Mouse (Mus musculus): ENCODE data around the gene Ccdc18. TPM values are rescaled to one million over a fixed set of nuclear protein-coding genes. Genes with fewer than 3 reads are reported as not detected.

Ccdc18 gene
- polyA plus RNA-seq, 1 experiment from 2014 or later, result 6.7 TPM

GRCm38 (mm10) chr5:108160796-108161195, 28.1 kb downstream of the Ccdc18 start:
- Histone ChIP-seq H3K27ac (ENCODE audit: poor library complexity, severe bottlenecking) (no peak overlapping the region), H3K4me2 (no peak overlapping the region), H3K9me3 (replicated peaks) (no peaks in the 10 kb centered on the region), H3K4me1 (replicated peaks) (no peaks in the 10 kb centered on the region), H3K9ac (no peak overlapping the region), H3K27me3 (replicated peaks) (no peaks in the 10 kb centered on the region), H3K36me3 (no peaks in the 10 kb centered on the region), H3K4me3 (no peak overlapping the region)
- ATAC-seq (ENCODE audit: insufficient number of reproducible peaks, low FRiP score), result no peak
- WGBS, result 84% methylated on average over 2 of the region's 2 CpGs

GRCm38 (mm10) chr5:108163695-108164094, 31.0 kb downstream of the Ccdc18 start:
- no peaks in the 10 kb centered on the region for H3K4me1 ChIP-seq (replicated peaks)
- no peak overlapping the region for H3K4me2 ChIP-seq
- WGBS, result 10% methylated on average over 1 of the region's 1 CpGs
- no peak overlapping the region for H3K27ac ChIP-seq (ENCODE audit: poor library complexity, severe bottlenecking)
- H3K36me3 ChIP-seq, result no peaks in the 10 kb centered on the region
- ATAC-seq (ENCODE audit: insufficient number of reproducible peaks, low FRiP score), result no peak
- H3K9me3 ChIP-seq (replicated peaks), result no peaks in the 10 kb centered on the region
- H3K4me3 ChIP-seq, result no peak overlapping the region
- H3K9ac ChIP-seq, result no peak overlapping the region
- H3K27me3 ChIP-seq (replicated peaks), result no peaks in the 10 kb centered on the region

GRCm38 (mm10) chr5:108184050-108184449, 51.4 kb downstream of the Ccdc18 start:
- no peak for ATAC-seq (ENCODE audit: insufficient number of reproducible peaks, low FRiP score)

GRCm38 (mm10) chr5:108188967-108189366, 56.3 kb downstream of the Ccdc18 start:
- no peak for ATAC-seq (ENCODE audit: insufficient number of reproducible peaks, low FRiP score)
- no peak overlapping the region for H3K9ac ChIP-seq
- H3K36me3 ChIP-seq, result no peaks in the 10 kb centered on the region
- H3K4me3 ChIP-seq, result no peak overlapping the region
- no peaks in the 10 kb centered on the region for H3K9me3 ChIP-seq (replicated peaks)
- no peak overlapping the region for H3K4me2 ChIP-seq
- no peaks in the 10 kb centered on the region for H3K4me1 ChIP-seq (replicated peaks)
- no peaks in the 10 kb centered on the region for H3K27me3 ChIP-seq (replicated peaks)
- no peak overlapping the region for H3K27ac ChIP-seq (ENCODE audit: poor library complexity, severe bottlenecking)

More at GRCm38 (mm10) chr5:108184050-108184449, 51.4 kb downstream of the Ccdc18 start:
- H3K27ac ChIP-seq (ENCODE audit: poor library complexity, severe bottlenecking), result no peak overlapping the region
- H3K9me3 ChIP-seq (replicated peaks), result no peaks in the 10 kb centered on the region
- H3K27me3 ChIP-seq (replicated peaks), result no peaks in the 10 kb centered on the region
- no peaks in the 10 kb centered on the region for H3K36me3 ChIP-seq
- WGBS, result 68% methylated on average over 2 of the region's 2 CpGs
- no peak overlapping the region for H3K4me3 ChIP-seq
- H3K9ac ChIP-seq, result no peak overlapping the region
- H3K4me2 ChIP-seq, result no peak overlapping the region
- H3K4me1 ChIP-seq (replicated peaks), result no peaks in the 10 kb centered on the region

GRCm38 (mm10) chr5:108206008-108206407, 73.3 kb downstream of the Ccdc18 start:
- H3K9ac ChIP-seq, result no peak overlapping the region
- no peak for ATAC-seq (ENCODE audit: insufficient number of reproducible peaks, low FRiP score)
- 0 out of 2 replicates have a peak, but pooled peaks cover 2% of the 10 kb centered on the region for H3K36me3 ChIP-seq
- no peak overlapping the region for H3K27ac ChIP-seq (ENCODE audit: poor library complexity, severe bottlenecking)
- no peaks in the 10 kb centered on the region for H3K4me1 ChIP-seq (replicated peaks)
- no peak overlapping the region for H3K4me2 ChIP-seq
- no peaks in the 10 kb centered on the region for H3K27me3 ChIP-seq (replicated peaks)
- no peaks in the 10 kb centered on the region for H3K9me3 ChIP-seq (replicated peaks)
- H3K4me3 ChIP-seq, result no peak overlapping the region

- Histone ChIP-seq H3K9ac (no peak overlapping the region), H3K27ac (ENCODE audit: poor library complexity, severe bottlenecking) (no peak overlapping the region), H3K27me3 (replicated peaks) (no peaks in the 10 kb centered on the region), H3K9me3 (replicated peaks) (no peaks in the 10 kb centered on the region), H3K4me3 (no peak overlapping the region), H3K36me3 (no peaks in the 10 kb centered on the region), H3K4me2 (no peak overlapping the region), H3K4me1 (replicated peaks) (no peaks in the 10 kb centered on the region)
- no peak for ATAC-seq (ENCODE audit: insufficient number of reproducible peaks, low FRiP score)
- 74% methylated on average over 4 of the region's 4 CpGs for WGBS
Measured at GRCm38 (mm10) chr5:108211512-108211911, 78.8 kb downstream of the Ccdc18 start.

GRCm38 (mm10) chr5:108214928-108215327, 82.3 kb downstream of the Ccdc18 start:
- Histone ChIP-seq H3K9ac (no peak overlapping the region), H3K4me1 (replicated peaks) (no peaks in the 10 kb centered on the region), H3K27me3 (replicated peaks) (no peaks in the 10 kb centered on the region), H3K4me2 (no peak overlapping the region), H3K4me3 (no peak overlapping the region), H3K9me3 (replicated peaks) (no peaks in the 10 kb centered on the region), H3K36me3 (0 out of 2 replicates have a peak, but pooled peaks cover 2% of the 10 kb centered on the region), H3K27ac (ENCODE audit: poor library complexity, severe bottlenecking) (no peak overlapping the region)
- 92% methylated on average over 2 of the region's 2 CpGs for WGBS
- ATAC-seq (ENCODE audit: insufficient number of reproducible peaks, low FRiP score), result no peak

GRCm38 (mm10) chr5:108224077-108224476, 91.4 kb downstream of the Ccdc18 start:
- Histone ChIP-seq H3K4me2 (no peak overlapping the region), H3K9ac (no peak overlapping the region), H3K4me1 (replicated peaks) (no peaks in the 10 kb centered on the region), H3K27me3 (replicated peaks) (no peaks in the 10 kb centered on the region), H3K9me3 (replicated peaks) (no peaks in the 10 kb centered on the region), H3K36me3 (0 out of 2 replicates have a peak, but pooled peaks cover 2% of the 10 kb centered on the region), H3K4me3 (no peak overlapping the region), H3K27ac (ENCODE audit: poor library complexity, severe bottlenecking) (no peak overlapping the region)
- ATAC-seq (ENCODE audit: insufficient number of reproducible peaks, low FRiP score), result no peak

- H3K9ac ChIP-seq, result no peak overlapping the region
- no peaks in the 10 kb centered on the region for H3K36me3 ChIP-seq
- no peak overlapping the region for H3K4me2 ChIP-seq
- H3K27me3 ChIP-seq (replicated peaks), result no peaks in the 10 kb centered on the region
- no peak for ATAC-seq (ENCODE audit: insufficient number of reproducible peaks, low FRiP score)
- no peak overlapping the region for H3K4me3 ChIP-seq
- no peak overlapping the region for H3K27ac ChIP-seq (ENCODE audit: poor library complexity, severe bottlenecking)
- H3K4me1 ChIP-seq (replicated peaks), result no peaks in the 10 kb centered on the region
- no peaks in the 10 kb centered on the region for H3K9me3 ChIP-seq (replicated peaks)
Measured at GRCm38 (mm10) chr5:108226159-108226558, 93.5 kb downstream of the Ccdc18 start.

- Histone ChIP-seq H3K27me3 (replicated peaks) (no peaks in the 10 kb centered on the region), H3K36me3 (no peaks in the 10 kb centered on the region), H3K4me1 (replicated peaks) (no peaks in the 10 kb centered on the region), H3K9ac (no peak overlapping the region), H3K4me2 (no peak overlapping the region), H3K4me3 (no peak overlapping the region), H3K9me3 (replicated peaks) (no peaks in the 10 kb centered on the region), H3K27ac (ENCODE audit: poor library complexity, severe bottlenecking) (no peak overlapping the region)
- 64% methylated on average over 3 of the region's 3 CpGs for WGBS
- ATAC-seq (ENCODE audit: insufficient number of reproducible peaks, low FRiP score), result no peak
Measured at GRCm38 (mm10) chr5:108246314-108246765, 113.7 kb downstream of the Ccdc18 start.

GRCm38 (mm10) chr5:108250033-108250432, 117.4 kb downstream of the Ccdc18 start:
- Histone ChIP-seq H3K4me2 (no peak overlapping the region), H3K4me3 (no peak overlapping the region), H3K4me1 (replicated peaks) (no peaks in the 10 kb centered on the region), H3K27me3 (replicated peaks) (no peaks in the 10 kb centered on the region), H3K36me3 (no peaks in the 10 kb centered on the region), H3K9ac (no peak overlapping the region), H3K27ac (ENCODE audit: poor library complexity, severe bottlenecking) (no peak overlapping the region), H3K9me3 (replicated peaks) (no peaks in the 10 kb centered on the region)
- 62% methylated on average over 2 of the region's 2 CpGs for WGBS
- no peak for ATAC-seq (ENCODE audit: insufficient number of reproducible peaks, low FRiP score)

GRCm38 (mm10) chr5:108255259-108255658, 122.6 kb downstream of the Ccdc18 start:
- no peak overlapping the region for H3K27ac ChIP-seq (ENCODE audit: poor library complexity, severe bottlenecking)
- H3K4me2 ChIP-seq, result no peak overlapping the region
- no peak overlapping the region for H3K4me3 ChIP-seq
- no peaks in the 10 kb centered on the region for H3K36me3 ChIP-seq
- WGBS, result 73% methylated on average over 5 of the region's 5 CpGs
- no peaks in the 10 kb centered on the region for H3K4me1 ChIP-seq (replicated peaks)
- no peaks in the 10 kb centered on the region for H3K9me3 ChIP-seq (replicated peaks)
- H3K27me3 ChIP-seq (replicated peaks), result no peaks in the 10 kb centered on the region
- no peak for ATAC-seq (ENCODE audit: insufficient number of reproducible peaks, low FRiP score)
- H3K9ac ChIP-seq, result no peak overlapping the region
